Mouse (Mus musculus) embryonic facial prominence, embryonic 13.5 days (tissue): ENCODE results near the gene Asap3. TPM values are rescaled to one million over a fixed set of nuclear protein-coding genes. Genes with fewer than 3 reads are reported as not detected.

Experiments used
- ATAC-seq: fragments of 200-750 bp; cut with Nextera tagmentation; 2 replicates; pipeline ENCODE4 v1.8.0; 2017; ENCODE audit warnings: low read depth; ENCODE audit not compliant: insufficient number of reproducible peaks, insufficient read depth, low FRiP score, low TSS enrichment
- H3K27ac ChIP-seq: fragments of 300-500 bp; sonication (generic); 2 replicates; pipeline ENCODE4 v1.5.1; 2015; ENCODE audit warnings: moderate library complexity, mild to moderate bottlenecking, inconsistent platforms
- H3K27me3 ChIP-seq: fragments of 300-500 bp; sonication (generic); 2 replicates; pipeline ENCODE4 v1.6.1; 2015; ENCODE audit warnings: mild to moderate bottlenecking, inconsistent platforms
- H3K36me3 ChIP-seq: fragments of 300-500 bp; sonication (generic); 2 replicates; pipeline ENCODE4 v1.6.1; 2015; ENCODE audit warnings: mild to moderate bottlenecking, inconsistent platforms
- H3K4me1 ChIP-seq: fragments of 300-500 bp; sonication (generic); 2 replicates; pipeline ENCODE4 v1.6.1; 2015; ENCODE audit warnings: inconsistent platforms
- H3K4me2 ChIP-seq: fragments of 300-500 bp; sonication (generic); 2 replicates; pipeline ENCODE4 v1.6.1; 2015; ENCODE audit warnings: moderate library complexity, mild to moderate bottlenecking, inconsistent platforms
- H3K4me3 ChIP-seq: fragments of 300-500 bp; sonication (generic); 2 replicates; pipeline ENCODE4 v1.5.1; 2015; ENCODE audit warnings: mild to moderate bottlenecking, inconsistent platforms
- H3K9ac ChIP-seq: fragments of 300-500 bp; sonication (generic); 2 replicates; pipeline ENCODE4 v1.6.1; 2015; ENCODE audit warnings: mild to moderate bottlenecking, inconsistent platforms
- H3K9me3 ChIP-seq: fragments of 300-500 bp; sonication (generic); 2 replicates; pipeline ENCODE4 v1.6.1; 2016; ENCODE audit warnings: inconsistent platforms
- WGBS: fragments of 180-500 bp; shearing (Covaris S2); methylation state at CpG from one replicate; pipeline ENCODE4 v1.1.7; 2015; ENCODE audit warnings: mixed read lengths; 5-methylcytosine and 5-hydroxymethylcytosine counted together
- polyA plus RNA-seq: library from polyadenylated mRNA; unstranded; fragments of >200 nt; fragmentation: Nextera tagmentation; extraction: Ambion mirVana; gene quantifications from 2 replicates; pipeline ENCODE4 v1.2.1, GENCODE M21; 2015

Gene Asap3
- polyA plus RNA-seq, 1 experiment from 2014 or later, result 10.9 TPM

DNA sequence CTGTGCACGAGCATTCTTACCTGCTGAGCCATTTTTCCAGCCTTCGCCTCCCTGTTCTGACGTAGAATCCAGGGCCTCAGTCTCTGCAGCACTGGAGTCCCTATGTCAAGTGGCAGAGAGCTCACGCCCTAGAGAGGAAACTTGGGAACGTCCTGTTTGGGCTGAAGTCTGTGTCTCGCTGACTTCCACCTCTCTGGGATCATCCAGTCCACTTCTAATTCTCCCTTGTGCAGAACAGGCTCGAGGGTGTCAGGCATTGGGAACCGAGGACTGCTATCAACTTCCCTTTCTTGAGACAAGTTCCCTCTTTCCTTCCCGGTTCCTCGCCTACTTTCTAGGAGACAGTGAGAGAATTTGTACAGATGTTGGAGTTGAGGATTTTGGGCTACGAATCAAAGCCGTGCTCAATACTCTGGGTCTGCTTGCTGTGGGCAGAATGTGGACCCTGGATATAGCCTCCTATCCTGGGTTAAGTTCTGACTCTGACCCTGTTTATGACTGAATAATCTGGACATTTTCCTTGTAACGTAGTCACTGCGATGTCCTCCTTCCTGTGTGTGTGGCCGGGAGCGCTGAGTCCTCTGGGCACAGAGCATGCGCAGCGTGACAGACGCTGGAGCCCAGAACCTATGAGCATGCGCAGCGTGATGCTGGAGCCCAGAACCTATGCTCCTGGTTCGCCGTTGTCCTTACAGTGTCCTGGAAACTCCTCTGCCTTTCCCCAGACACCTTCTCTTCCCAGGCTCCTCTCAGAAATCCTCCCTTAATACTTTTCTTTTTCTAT lies 18.7 kb downstream of the Asap3 start:
- Histone ChIP-seq H3K27ac (0 out of 2 replicates have a peak overlapping the region, but pooled peaks have one; percentile 22), H3K9me3 (no peaks in the 10 kb centered on the region), H3K36me3 (peaks cover 5% of the 10 kb centered on the region; the same call in 1 of the 2 replicates), H3K4me3 (no peak overlapping the region), H3K4me2 (no peak overlapping the region), H3K4me1 (peaks cover 17% of the 10 kb centered on the region), H3K27me3 (no peaks in the 10 kb centered on the region), H3K9ac (no peak overlapping the region)
- no peak for ATAC-seq
- WGBS, result 80% methylated on average over 23 of the region's 23 CpGs

DNA sequence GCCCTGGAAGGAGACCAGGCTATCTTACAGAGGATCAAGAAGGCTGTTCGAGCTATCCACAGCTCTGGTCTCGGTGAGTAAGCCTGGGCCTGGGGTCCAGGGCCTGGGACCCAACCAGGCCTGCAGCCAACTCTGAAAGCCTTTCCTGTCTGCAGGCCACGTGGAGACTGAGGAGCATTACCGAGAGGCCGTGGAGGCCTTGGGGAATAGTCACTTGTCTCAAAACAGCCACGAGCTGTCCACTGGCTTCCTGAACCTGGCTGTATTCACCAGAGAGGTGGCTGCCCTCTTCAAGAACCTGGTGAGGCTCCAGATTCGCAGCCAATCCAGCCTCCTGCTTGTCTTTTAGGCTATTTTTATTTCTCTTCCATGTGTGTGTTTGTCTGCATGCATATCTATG lies 21.2 kb downstream of the Asap3 start:
- Histone ChIP-seq H3K4me2 (no peak overlapping the region), H3K4me3 (no peak overlapping the region), H3K27ac (no peak overlapping the region), H3K9ac (no peak overlapping the region), H3K27me3 (no peaks in the 10 kb centered on the region), H3K4me1 (peaks cover 6% of the 10 kb centered on the region), H3K36me3 (peaks cover 8% of the 10 kb centered on the region; the same call in 1 of the 2 replicates), H3K9me3 (no peaks in the 10 kb centered on the region)
- no peak for ATAC-seq
- 65% methylated on average over 7 of the region's 7 CpGs for WGBS

DNA sequence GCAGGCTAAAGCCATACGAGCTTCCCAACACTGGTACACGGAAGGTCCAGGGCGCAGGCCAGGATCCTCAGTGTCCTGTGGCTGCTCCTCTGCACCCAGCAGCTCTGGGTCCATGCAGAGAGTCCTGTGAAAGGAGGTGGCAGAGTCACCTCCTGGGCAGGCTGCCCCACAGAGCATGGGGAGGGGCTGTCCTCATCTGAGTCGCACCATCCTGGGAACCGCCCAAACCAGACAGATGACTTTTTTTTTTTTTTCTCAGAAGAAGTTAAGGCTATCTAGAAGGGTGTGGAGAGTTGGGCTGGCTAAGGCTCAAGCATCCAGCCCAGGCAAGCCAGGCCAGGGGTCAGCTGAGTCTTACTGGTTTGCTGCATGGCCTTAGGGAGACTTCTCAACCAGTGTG lies 22.5 kb downstream of the Asap3 start:
- H3K27me3 ChIP-seq, result no peaks in the 10 kb centered on the region
- no peak overlapping the region for H3K4me3 ChIP-seq
- H3K4me2 ChIP-seq, result no peak overlapping the region
- 75% methylated on average over 5 of the region's 5 CpGs for WGBS
- no peak overlapping the region for H3K9ac ChIP-seq
- ATAC-seq, result no peak
- H3K4me1 ChIP-seq, result peaks cover 5% of the 10 kb centered on the region
- no peaks in the 10 kb centered on the region for H3K9me3 ChIP-seq
- H3K27ac ChIP-seq, result no peak overlapping the region
- peaks cover 14% of the 10 kb centered on the region; the same call in 1 of the 2 replicates for H3K36me3 ChIP-seq

DNA sequence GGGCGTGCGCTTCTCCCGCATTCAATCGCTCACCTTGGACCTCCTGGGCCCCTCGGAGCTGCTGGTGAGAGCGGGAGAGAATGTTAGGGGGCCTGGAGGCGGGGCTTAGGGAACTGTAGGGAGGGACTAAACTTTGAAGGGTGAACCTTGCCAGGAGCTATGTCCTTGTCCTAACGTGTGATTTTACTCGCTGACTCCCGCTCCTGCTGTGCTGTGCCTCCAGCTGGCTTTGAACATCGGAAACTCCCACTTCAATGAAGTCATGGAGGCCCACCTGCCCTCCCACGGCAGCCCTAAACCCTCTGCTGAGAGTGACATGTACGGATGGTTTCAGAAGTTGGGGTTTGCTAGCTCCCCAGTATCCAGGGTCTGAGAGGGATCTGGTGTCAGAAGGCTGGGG lies 32.5 kb downstream of the Asap3 start:
- 25% methylated on average over 13 of the region's 13 CpGs for WGBS
- H3K36me3 ChIP-seq, result peaks cover 81% of the 10 kb centered on the region

DNA sequence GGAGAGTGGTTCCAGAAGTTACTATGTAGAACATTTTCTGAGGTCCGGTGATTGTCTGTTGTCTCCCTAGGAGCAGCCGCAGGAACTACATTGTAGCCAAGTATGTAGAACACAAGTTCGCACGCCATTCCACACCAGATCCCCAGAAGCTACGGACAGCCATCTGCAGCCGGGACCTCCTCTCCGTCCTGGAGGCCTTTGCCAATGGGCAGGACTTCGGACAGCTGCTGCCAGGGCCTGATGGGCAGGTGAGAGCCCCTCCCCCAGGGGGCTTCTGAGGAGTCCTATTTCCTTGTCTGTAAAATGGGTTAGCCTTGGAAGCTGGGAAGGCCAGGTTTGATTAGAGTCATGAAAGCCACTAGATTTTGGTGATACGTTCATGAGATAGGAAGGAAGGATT lies 32.9 kb downstream of the Asap3 start:
- peaks cover 54% of the 10 kb centered on the region for H3K27me3 ChIP-seq

More for the DNA sequence above, 32.5 kb downstream of the Asap3 start:
- H3K4me3 ChIP-seq, result no peak overlapping the region
- no peak for ATAC-seq
- H3K4me1 ChIP-seq, result peaks cover 5% of the 10 kb centered on the region; the same call in 1 of the 2 replicates
- no peak overlapping the region for H3K9ac ChIP-seq
- H3K27ac ChIP-seq, result no peak overlapping the region
- no peaks in the 10 kb centered on the region for H3K9me3 ChIP-seq
- 0 out of 2 replicates have a peak overlapping the region, but pooled peaks have one; percentile 18 for H3K4me2 ChIP-seq
- H3K27me3 ChIP-seq, result peaks cover 49% of the 10 kb centered on the region

DNA sequence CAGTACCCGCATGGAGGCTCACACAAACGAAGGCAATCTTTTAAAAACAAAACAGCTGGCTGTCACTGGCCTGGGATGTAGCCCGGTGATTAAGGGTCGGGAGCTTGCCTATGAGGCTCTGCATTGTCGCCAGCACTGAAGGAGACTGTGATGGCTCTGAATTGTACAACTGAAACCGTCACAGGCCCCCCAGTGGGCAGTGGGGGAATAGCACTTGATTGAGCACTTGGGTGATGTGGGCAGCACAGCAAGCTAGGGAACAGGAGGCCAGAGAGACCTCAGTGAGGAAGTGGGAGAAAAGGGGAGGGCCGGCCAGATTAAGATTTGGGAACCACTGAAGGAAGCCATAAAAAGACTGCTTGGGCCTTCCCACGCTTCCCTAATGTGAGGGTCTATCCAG lies 33.5 kb downstream of the Asap3 start:
- peaks cover 58% of the 10 kb centered on the region for H3K27me3 ChIP-seq
- WGBS, result 23% methylated on average over 8 of the region's 8 CpGs
- no peak for ATAC-seq

More for the DNA sequence above, 32.9 kb downstream of the Asap3 start:
- Histone ChIP-seq H3K9me3 (no peaks in the 10 kb centered on the region), H3K27ac (no peak overlapping the region), H3K4me1 (peaks cover 5% of the 10 kb centered on the region; the same call in 1 of the 2 replicates), H3K9ac (no peak overlapping the region), H3K36me3 (peaks cover 82% of the 10 kb centered on the region), H3K4me2 (no peak overlapping the region), H3K4me3 (no peak overlapping the region)
- 75% methylated on average over 9 of the region's 9 CpGs for WGBS
- no peak for ATAC-seq

DNA sequence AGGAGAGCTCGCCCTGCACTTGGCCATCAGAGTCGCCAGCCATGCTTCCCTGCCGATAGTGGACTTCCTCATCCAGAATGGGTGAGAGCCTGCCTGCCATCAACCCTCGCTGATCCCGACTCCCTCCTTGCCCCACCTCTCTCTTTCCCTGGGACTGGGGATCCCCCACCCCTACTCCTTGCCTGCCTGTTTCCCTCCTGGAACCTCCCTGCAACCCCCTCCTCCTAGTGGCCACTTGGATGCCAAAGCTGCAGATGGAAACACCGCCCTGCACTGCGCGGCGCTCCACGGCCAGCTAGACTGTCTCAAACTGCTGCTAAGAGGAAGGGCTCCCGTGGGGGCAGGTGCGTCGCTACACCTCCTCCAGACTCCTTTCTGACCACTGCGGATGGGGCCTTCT lies 34.0 kb downstream of the Asap3 start:
- Histone ChIP-seq H3K4me3 (no peak overlapping the region), H3K27me3 (peaks cover 63% of the 10 kb centered on the region), H3K36me3 (peaks cover 74% of the 10 kb centered on the region), H3K4me1 (peaks cover 5% of the 10 kb centered on the region; the same call in 1 of the 2 replicates), H3K9me3 (no peaks in the 10 kb centered on the region), H3K4me2 (no peak overlapping the region), H3K27ac (no peak overlapping the region), H3K9ac (no peak overlapping the region)
- ATAC-seq, result no peak
- WGBS, result 64% methylated on average over 14 of the region's 14 CpGs

More for the DNA sequence above, 33.5 kb downstream of the Asap3 start:
- no peaks in the 10 kb centered on the region for H3K9me3 ChIP-seq
- H3K4me1 ChIP-seq, result peaks cover 5% of the 10 kb centered on the region; the same call in 1 of the 2 replicates
- H3K9ac ChIP-seq, result no peak overlapping the region
- no peak overlapping the region for H3K4me2 ChIP-seq
- peaks cover 79% of the 10 kb centered on the region for H3K36me3 ChIP-seq
- no peak overlapping the region for H3K4me3 ChIP-seq
- no peak overlapping the region for H3K27ac ChIP-seq

DNA sequence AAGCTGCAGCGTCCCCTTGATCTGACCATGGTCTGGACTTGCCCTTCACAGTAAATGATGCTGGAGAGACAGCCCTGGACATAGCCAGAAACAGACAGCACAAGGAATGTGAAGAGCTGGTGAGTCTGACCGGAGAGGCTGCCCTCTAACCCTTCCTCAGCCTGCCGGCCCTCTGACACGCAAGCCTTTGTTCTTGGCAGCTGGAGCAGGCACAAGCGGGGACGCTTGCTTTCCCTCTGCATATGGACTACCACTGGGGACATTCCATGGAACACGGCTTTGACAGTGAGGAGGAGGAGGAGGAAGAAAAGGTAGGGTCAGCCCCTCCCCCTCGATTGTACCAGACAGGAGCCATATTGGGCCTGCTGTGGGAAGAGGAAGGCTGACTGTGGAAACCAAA lies 34.8 kb downstream of the Asap3 start:
- Histone ChIP-seq H3K9me3 (no peaks in the 10 kb centered on the region), H3K4me3 (no peak overlapping the region), H3K27me3 (peaks cover 71% of the 10 kb centered on the region), H3K27ac (no peak overlapping the region), H3K36me3 (peaks cover 69% of the 10 kb centered on the region), H3K9ac (no peak overlapping the region), H3K4me2 (no peak overlapping the region), H3K4me1 (peaks cover 5% of the 10 kb centered on the region; the same call in 1 of the 2 replicates)
- WGBS, result 46% methylated on average over 8 of the region's 8 CpGs
- no peak for ATAC-seq

DNA sequence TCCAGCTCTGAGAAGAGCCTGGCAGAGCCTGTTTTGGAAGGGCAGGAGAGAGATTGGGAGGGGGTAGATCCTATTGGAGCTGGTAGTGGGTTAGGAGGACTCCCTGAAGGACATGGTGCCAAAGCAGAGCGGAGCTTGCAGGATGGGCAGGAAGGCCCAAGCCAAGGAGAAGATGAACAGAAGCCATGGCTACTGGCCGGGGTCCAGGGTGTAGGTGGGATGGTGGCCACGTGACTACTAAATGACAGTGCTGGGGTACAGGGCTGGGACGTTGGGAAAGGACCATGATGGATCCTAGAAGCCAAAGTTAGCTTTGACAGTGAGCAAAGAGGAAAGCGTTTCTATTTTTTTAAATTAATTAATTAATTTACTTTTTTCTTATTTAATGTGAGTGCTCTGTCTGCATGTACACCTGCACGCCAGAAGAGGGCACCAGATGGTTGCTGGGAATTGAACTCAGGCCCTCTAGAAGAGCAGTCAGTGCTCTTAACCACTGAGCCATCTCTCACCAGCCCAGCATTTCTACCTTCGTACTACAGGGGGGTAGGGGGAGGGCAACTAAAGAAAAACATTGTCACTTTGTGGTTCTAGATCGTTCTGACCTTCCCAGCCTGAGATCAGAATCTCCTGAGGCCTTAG lies 36.0 kb downstream of the Asap3 start:
- peaks cover 61% of the 10 kb centered on the region for H3K36me3 ChIP-seq
- peaks cover 17% of the 10 kb centered on the region for H3K4me1 ChIP-seq
- WGBS, result 47% methylated on average over 8 of the region's 8 CpGs
- H3K9ac ChIP-seq, result no peak overlapping the region
- H3K27me3 ChIP-seq, result peaks cover 80% of the 10 kb centered on the region
- H3K4me3 ChIP-seq, result no peak overlapping the region
- no peak overlapping the region for H3K27ac ChIP-seq
- H3K4me2 ChIP-seq, result no peak overlapping the region
- no peaks in the 10 kb centered on the region for H3K9me3 ChIP-seq
- no peak for ATAC-seq

DNA sequence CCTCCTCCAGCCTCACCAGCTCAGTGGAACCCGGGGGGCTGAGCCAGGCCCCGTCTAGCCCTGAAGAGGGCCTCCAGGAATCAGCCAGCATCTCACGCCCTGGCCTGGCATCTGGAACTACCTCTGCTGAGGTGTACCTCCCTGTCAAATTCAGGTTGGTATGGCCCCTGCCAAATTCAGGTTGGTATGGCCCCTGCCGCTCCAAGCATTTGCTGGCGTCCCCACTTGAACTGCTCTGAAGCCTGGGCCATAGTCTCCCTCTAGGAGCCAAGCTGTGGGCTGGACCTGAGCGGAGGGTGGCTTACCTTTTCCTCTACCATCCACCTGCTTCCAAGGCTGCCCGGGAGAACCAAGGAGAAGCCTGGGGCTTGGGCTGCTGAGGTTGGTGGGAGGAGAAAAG lies 36.6 kb downstream of the Asap3 start:
- WGBS, result 79% methylated on average over 7 of the region's 7 CpGs
- H3K4me3 ChIP-seq, result no peak overlapping the region
- ATAC-seq, result no peak
- peaks cover 23% of the 10 kb centered on the region for H3K4me1 ChIP-seq
- peaks cover 61% of the 10 kb centered on the region for H3K36me3 ChIP-seq
- H3K9me3 ChIP-seq, result no peaks in the 10 kb centered on the region
- no peak overlapping the region for H3K27ac ChIP-seq
- H3K27me3 ChIP-seq, result peaks cover 80% of the 10 kb centered on the region
- H3K4me2 ChIP-seq, result no peak overlapping the region
- no peak overlapping the region for H3K9ac ChIP-seq

DNA sequence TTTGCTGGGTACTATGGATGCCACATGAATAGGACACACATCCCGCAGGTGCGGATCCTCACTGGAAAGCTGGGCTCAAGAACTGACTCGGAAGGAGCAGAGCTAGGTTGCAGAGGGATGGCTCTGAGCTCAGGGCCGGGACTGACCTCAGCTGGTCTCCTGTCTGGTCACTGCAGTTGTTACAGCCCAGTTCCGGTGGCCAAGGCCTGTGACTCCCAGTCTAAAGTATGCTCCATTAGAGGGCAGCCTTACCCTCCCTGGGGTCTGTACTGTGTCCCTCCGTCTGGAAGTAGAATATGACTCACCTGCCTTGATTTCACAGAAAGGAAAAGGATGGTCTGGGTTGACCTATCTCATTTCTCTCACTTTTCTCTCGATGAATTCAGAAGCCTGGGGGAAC lies 38.0 kb downstream of the Asap3 start:
- peaks cover 80% of the 10 kb centered on the region for H3K27me3 ChIP-seq
- ATAC-seq, result no peak
- no peak overlapping the region for H3K4me3 ChIP-seq
- H3K4me2 ChIP-seq, result no peak overlapping the region
- H3K9ac ChIP-seq, result no peak overlapping the region
- no peak overlapping the region for H3K27ac ChIP-seq
- no peaks in the 10 kb centered on the region for H3K9me3 ChIP-seq
- 70% methylated on average over 7 of the region's 7 CpGs for WGBS
- H3K36me3 ChIP-seq, result peaks cover 47% of the 10 kb centered on the region
- H3K4me1 ChIP-seq, result peaks cover 33% of the 10 kb centered on the region

DNA sequence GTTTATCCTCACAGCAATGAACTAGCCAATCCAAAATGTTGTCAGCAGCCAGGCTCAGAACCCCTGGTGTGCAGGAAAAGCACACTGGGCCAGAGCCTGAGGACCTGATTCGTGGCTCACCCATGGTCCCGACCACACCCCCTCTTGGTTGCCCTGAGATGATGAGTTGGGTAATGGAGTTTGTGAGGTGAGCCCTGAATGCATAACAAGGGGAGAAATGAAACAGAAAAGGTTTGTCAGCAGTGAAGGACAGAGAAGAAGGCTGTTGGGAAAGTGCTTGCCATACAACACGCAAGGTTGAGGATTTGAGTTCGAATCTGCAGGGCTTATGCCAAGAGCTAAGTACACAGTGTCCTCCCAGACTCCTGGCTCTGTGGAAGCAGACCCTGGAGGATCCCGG lies 39.5 kb downstream of the Asap3 start:
- peaks cover 45% of the 10 kb centered on the region for H3K4me1 ChIP-seq
- no peak overlapping the region for H3K27ac ChIP-seq
- no peak for ATAC-seq
- H3K4me3 ChIP-seq, result no peak overlapping the region
- no peak overlapping the region for H3K4me2 ChIP-seq
- peaks cover 82% of the 10 kb centered on the region for H3K27me3 ChIP-seq
- WGBS, result 51% methylated on average over 5 of the region's 5 CpGs
- H3K9me3 ChIP-seq, result no peaks in the 10 kb centered on the region
- no peak overlapping the region for H3K9ac ChIP-seq
- peaks cover 32% of the 10 kb centered on the region for H3K36me3 ChIP-seq
